Mouse (Mus musculus) kidney, postnatal 25 days (tissue): ENCODE data around the gene Sufu.

ENCODE experiments used
- DNase-seq, 2 experiments: peaks; one replicate each; pipeline ENCODE4 v3.0.0; 2021; ENCODE audit warnings: mixed read lengths in 2 of 2

Gene Sufu

DNA sequence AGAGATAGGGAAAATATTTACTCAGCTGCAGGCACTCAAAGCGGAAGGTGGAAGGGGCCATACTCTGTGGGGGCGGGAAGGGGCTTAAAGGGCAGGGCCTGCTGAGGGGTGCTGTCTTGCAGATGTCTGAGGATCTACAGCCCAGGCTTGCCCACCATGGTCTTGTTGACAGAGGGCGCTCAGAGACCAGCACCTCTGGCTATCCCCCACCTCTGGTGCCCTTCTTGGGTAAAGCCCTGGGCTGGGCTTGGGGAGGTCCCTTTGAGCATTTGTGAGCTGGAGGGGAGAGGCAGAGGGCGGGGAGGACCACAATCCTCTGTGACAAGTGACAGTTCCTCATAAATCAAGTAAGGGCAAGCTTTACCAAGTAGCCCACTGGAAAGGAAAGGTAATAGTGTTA is 136.4 kb downstream of the Sufu start:
- DNase-seq, result peak in 1 of 2 experiments; percentile 38

DNA sequence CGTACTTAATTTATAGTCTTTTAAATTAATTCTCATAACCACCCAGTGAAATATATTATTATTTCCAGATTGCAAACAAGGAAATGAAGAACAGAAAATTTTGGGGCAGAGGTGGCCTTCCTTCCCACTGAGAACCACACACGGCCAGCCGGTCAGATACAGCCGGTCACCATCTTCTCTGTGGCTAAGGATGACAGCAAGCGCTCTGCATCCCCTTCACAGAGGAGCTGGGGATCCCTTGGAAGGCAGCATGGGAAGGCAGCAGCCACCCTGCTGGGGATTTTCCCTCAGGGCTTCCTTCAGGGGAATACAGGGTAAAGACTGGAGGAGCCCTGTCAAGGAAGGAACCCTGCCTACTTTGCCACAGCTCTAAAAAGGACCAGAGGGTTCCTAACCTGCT is 136.8 kb downstream of the Sufu start:
- DNase-seq, result no peak

DNA sequence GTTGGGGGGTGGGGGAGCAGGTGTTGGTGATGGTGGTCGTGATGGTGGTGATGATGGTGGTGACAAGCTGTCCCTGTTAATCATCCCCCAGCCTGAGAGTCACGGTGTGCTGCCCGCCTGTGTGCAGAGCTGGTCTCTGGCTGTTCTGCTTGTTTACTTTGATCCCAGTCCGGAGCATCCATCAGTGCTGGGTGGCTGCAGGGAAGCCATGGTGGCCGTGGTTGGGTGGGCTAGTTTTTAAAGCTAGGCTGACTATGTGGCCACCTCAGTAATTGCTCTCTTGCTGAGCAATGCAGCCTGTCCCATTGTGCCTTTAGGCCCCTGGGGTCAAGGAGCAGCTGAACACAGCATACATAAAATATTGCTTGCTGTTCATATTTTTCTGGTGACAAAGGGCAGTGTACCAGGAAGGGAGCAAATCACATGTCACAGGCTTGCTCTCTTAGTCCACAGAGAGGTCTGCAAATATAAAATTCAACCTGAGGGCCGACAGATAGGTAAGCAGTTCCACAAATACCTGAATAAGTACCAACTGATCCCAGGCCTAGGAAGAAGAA is 137.9 kb downstream of the Sufu start:
- DNase-seq, result no peak

DNA sequence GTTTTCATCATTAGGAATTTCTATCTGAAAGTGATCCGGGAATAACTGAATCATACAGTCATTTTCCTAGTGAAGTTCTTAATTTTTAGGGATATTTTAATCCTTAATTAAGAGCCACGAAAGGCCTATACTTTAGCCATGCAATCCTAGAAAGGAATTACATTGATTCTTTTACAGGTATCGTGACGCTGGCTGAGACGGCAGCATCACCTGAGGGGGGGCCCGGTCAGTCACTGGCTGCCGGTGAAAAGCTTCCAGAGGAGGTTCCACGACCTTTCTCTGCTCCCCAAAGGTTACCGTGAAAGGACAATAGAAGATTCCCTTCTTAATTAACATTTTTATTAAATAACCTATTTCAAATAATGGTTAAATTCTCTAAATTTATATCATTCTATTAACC is 140.7 kb downstream of the Sufu start:
- DNase-seq, result no peak

DNA sequence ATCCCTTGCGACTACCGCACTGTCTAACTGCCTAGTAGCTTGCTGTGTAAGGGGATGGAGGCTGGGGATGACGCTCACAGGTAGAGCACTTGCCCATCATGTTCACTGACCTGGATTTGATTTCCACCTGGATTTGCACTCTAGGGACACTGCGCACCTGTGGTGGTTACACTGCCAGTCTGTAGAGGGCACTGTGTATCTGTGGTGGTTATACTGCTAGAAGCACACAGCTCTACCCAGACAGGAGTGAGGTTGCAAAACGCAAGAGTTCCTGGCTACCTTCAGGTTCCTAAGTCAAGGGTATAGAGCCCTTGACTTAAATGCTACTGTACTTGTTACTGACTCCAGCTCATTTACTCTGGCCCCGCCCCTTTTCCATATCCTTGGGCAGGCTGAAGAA is 141.5 kb downstream of the Sufu start:
- DNase-seq, result peak in 1 of 2 experiments; percentile 50
